Mouse (Mus musculus) effector memory CD4-positive, alpha-beta T cell, adult 7 months (primary cell): Measurements from ENCODE around the gene Eif1. TPM values are rescaled to one million over a fixed set of nuclear protein-coding genes. Genes with fewer than 3 reads are reported as not detected.

Experiments used
- polyA plus RNA-seq: library from polyadenylated mRNA; unstranded; fragments of 100-300 nt; shearing (Covaris generic); gene quantifications from one replicate; pipeline ENCODE4 v1.2.1, GENCODE M21; 2017

Gene Eif1
- 4,724 TPM for polyA plus RNA-seq

DNA sequence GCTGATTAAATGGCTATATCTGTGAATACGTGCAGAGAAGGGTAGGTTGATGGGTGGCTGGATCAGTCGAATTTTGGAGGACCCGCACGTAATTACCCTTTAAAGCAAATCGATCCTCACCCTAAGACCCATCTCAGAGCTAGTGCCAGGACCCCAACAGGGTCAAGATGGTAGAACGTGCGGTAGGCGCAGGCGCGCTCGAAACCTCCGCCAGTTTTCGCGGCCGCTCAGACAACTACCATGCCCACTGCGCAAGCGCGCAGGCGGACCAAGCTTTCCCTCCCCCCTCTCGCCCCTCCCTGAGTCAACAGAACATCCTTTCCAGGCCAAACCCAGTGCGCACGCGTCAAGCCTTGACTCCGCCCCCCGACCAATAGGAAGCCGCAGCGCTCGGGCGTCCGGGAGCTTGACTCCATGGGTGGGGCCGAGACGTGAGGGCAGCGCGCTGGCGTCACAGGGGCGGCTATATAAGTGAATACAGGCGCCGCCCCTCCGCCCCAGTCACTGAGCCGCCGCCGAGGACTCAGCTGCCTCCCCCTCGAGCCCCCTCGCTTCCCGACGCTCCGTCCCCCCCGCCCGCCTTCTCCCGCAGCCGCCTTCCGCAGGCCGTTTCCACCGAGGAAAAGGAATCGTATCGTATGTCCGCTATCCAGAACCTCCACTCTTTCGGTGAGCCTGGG is at the start of gene Eif1:
Eif1 (plus strand) TSS at position 394 of the 680 bp plus-strand sequence.

DNA sequence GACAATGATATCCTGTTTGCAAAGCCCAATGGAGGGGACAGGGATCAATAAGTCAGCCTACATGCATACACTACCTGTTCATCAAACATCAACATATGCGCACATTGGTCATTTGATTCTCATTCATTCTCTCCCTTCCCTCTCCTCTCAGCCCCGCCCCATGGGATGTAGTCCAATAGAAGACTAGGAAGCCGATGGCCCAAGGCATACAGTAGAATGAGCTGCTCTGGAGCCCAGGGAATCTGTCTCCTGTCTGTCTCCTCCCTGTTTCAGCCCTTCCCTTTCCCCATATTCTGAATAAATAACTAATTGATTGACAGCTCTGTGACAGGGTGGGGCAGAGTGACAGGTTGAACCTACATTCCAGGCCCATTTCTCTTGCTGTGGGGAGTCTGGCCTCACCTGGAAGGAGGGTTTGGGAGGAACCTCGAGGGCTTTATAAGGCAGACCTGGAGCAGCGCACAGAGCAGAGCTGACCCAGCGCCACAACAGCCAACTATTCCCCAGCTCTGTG is 14.3 kb downstream of the Eif1 start, which contains the start of gene Gast:
Gast (plus strand) TSS at position 464 of the 514 bp plus-strand sequence.

GRCm38 (mm10) chr11:100355972-100356818 is 36.5 kb downstream of the Eif1 start, which contains the start of gene Hap1:
Hap1 (minus strand) TSS chr11:100356128.

Other genes starting within 250 kb of the Eif1 start
- not detected for gene Krt32, start 231.7 kb upstream of the Eif1 start, polyA plus RNA-seq
- not detected for gene Krt35, start 223.6 kb upstream of the Eif1 start, polyA plus RNA-seq
- gene Krt36, start 214.3 kb upstream of the Eif1 start, polyA plus RNA-seq = not detected
- gene Krt13, start 198.3 kb upstream of the Eif1 start, polyA plus RNA-seq = not detected
- not detected for gene Krt15, start 184.0 kb upstream of the Eif1 start, polyA plus RNA-seq
- 0.74 TPM for gene Krt19, start 171.2 kb upstream of the Eif1 start, polyA plus RNA-seq
- gene Krt9, start 126.6 kb upstream of the Eif1 start, polyA plus RNA-seq = not detected
- gene Krt14, start 112.3 kb upstream of the Eif1 start, polyA plus RNA-seq = not detected
- 0.40 TPM for gene Krt16, start 71.0 kb upstream of the Eif1 start, polyA plus RNA-seq
- not detected for gene Krt17, start 58.9 kb upstream of the Eif1 start, polyA plus RNA-seq
- gene Krt42, start 50.0 kb upstream of the Eif1 start, polyA plus RNA-seq = not detected
- not detected for gene Gast, start 14.5 kb downstream of the Eif1 start, polyA plus RNA-seq
- 1.8 TPM for gene Hap1, start 36.2 kb downstream of the Eif1 start, polyA plus RNA-seq
- gene Jup, start 77.9 kb downstream of the Eif1 start, polyA plus RNA-seq = 3.7 TPM
- gene P3h4, start 95.0 kb downstream of the Eif1 start, polyA plus RNA-seq = not detected
- not detected for gene Fkbp10, start 95.8 kb downstream of the Eif1 start, polyA plus RNA-seq
- gene Nt5c3b, start 121.9 kb downstream of the Eif1 start, polyA plus RNA-seq = 86.0 TPM
- gene Klhl10, start 122.0 kb downstream of the Eif1 start, polyA plus RNA-seq = not detected
- gene Klhl11, start 152.9 kb downstream of the Eif1 start, polyA plus RNA-seq = 5.5 TPM
- 201 TPM for gene Acly, start 208.1 kb downstream of the Eif1 start, polyA plus RNA-seq
- gene Ttc25, start 225.7 kb downstream of the Eif1 start, polyA plus RNA-seq = 0.63 TPM